Mouse (Mus musculus): ENCODE data around the gene Surf2.

Gene Surf2

DNA sequence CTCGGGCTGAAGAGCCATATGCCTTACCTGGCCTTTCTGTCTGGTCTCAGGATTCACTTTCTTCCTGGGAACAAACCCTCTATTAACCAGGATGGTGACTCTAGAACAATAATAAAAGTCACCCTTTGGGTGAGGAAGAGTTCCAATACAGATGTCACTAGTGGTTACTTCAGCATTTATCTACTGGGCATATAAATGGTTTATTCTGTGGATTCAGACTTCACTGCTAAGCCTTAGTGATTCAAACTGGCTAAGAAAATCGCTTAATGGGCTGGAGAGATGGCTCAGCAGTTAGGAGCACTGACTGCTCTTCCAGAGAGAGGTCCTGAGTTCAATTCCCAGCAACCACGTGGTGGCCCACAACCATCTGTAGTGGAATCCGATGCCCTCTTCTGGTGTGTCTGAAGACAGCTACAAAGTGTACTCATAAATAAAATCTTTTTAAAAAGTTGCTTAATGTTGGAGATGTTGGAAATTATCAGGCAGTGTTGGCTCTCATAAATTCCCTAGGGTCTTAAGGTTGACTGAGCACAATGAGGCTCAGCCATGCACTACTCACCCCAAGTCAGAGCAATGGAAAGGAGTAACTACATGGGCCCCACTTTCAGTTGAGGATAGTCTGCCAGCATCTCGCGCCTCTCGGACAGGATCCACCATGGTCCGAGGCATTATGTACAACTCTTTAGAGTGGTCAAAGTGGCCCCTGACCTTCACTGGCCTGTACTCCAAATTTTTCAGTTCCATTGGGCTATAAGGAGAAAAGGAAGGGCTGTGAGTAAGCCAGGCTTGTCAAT is 1.8 kb upstream of the Surf2 start:
- no peak for DNase-seq (ENCODE audit: low read depth)

DNA sequence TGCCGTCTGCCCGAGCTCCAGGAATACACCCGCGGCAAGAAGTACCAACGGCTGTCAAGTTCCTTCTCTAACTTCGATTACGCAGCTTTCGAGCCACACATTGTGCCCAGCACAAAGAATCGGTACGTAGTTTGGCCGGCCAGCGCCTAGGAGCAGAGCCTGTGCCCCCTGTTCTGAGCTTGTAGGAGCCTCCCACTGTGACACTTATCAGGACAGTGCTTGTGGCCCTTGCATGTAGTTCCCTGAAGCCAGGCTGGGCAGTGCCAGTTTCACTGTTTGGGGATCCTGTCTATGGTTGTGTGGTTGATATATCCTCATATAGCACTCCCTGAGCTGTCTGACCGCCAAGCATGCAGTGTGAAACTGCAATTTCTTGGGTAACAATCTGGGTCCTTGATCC is 571 bp downstream of the Surf2 start:
- no peak for DNase-seq (ENCODE audit: low read depth)

DNA sequence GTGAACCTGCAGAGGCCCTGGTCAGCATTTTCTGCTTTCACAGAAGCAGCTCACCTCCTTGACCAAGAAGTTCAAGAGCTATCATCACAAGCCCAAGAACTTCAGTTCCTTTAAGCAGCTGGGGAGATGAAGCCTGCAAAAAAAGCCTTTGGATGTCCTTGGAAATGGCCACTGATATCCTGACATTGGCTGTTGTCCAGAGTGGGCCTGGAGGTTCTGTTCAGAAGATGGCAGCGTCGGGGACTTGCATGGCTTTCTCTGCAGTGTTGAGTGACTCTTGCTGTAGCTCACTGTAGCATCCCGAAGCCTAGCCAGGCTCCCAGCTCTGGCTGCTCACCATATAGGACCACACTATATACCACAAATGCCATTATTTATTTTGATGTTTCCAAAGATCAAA is 3.5 kb downstream of the Surf2 start:
- DNase-seq (ENCODE audit: low read depth): no peak

DNA sequence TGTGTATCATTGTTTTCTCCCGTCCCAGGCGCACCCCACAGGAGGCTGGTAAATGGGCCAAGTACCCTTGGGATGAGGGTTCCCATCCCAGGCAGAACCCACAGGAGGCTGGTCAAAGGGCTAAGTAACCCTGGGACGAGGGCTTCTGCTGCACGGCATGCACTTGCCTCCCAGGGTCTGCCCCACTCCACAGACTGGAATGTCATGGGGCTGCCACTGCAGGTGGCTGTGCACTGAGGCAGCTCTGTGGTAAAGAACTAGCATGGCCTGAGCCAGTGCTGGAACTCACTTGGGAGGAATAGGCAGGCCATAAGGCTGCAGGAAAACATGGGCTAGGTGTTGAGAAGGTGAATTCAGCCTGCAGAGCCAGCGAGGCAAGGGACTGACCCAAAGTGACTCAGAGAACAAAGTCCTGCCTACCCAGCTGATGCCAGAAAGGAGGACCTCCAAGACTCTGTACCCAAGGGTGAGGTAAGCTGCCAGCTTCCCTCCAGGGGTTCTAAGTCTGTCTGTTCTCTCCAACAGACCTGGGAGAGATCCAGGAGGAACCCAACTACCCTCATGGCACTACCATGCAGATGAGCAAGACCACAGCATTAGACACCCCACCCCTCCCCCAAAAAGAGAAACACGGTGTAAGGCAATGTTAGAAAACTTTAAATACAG is 4.2 kb downstream of the Surf2 start:
- no peak for DNase-seq (ENCODE audit: low read depth)

DNA sequence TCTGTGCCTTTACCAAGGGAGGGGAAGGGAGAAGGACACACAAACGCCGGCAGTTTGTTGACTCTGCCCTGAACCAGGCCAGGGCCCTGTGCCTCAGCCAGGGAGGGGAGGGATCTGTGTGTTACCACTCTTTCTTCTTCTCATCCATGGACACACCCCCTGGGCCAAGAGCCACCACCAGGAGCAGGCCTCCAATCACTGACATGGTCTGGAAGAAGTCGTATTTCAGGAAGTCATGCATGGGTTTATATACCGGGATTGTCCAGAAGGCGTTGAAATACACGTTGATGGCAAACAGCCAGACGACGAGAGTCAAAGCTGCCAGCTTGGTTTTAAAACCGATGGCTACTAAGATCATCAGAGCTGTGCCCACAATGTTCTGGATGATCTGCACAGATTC is 5.6 kb downstream of the Surf2 start:
- peak; percentile 27 for DNase-seq (ENCODE audit: low read depth)

DNA sequence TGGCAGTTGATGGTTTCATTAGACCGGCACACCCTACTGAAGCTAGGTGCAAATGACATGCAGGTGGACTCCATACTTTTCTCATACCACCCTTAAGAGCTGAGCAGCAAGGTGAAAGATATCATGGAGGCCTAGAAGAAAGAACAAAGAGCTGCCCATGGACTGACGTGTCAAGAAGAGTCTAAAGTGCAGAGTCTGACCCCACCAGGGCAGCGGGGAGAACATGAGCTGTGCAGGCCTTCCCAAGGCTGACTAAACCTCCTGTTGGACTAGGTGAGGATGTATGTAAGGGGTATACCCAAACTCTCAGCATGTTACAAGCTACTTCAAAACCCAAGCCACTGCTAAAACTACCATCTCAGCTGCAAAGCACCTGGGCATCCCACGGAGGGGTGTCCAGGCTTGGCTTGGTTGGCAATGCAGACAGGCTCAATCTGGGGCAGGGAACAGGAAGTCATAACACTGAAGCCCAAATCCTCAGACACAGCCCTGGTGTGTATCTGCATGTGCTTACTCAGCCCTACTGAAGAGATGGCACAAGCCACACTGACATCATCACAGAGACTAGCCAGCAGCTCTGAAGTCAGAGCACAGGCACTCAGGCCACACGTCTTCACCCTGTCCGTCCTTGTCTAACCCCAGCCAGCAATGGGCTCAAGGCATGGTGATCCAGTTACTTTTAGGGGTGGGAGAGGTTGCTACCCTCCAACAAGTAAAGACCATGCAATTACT is 11.7 kb downstream of the Surf2 start:
- no peak for DNase-seq (ENCODE audit: low read depth)

DNA sequence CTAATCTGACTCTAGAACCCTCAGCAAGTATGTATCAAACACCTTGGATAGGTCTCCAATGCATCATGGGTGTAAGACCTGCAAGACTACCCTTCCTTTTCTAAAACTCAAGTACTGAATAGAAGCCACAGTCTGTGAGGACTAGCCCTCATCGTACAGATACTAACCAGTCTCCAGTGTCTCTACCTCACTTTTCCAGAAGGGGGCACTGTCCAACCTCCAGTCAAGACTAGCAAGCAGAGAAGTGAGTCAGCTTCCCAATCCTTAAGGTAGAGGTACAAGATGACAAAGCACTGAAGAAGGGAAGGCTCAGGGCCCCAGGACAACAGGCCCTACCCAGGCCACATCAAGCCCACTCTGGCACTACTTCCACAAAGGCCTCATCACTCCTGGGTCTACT is 14.2 kb downstream of the Surf2 start:
- DNase-seq (ENCODE audit: low read depth): peak; percentile 76

DNA sequence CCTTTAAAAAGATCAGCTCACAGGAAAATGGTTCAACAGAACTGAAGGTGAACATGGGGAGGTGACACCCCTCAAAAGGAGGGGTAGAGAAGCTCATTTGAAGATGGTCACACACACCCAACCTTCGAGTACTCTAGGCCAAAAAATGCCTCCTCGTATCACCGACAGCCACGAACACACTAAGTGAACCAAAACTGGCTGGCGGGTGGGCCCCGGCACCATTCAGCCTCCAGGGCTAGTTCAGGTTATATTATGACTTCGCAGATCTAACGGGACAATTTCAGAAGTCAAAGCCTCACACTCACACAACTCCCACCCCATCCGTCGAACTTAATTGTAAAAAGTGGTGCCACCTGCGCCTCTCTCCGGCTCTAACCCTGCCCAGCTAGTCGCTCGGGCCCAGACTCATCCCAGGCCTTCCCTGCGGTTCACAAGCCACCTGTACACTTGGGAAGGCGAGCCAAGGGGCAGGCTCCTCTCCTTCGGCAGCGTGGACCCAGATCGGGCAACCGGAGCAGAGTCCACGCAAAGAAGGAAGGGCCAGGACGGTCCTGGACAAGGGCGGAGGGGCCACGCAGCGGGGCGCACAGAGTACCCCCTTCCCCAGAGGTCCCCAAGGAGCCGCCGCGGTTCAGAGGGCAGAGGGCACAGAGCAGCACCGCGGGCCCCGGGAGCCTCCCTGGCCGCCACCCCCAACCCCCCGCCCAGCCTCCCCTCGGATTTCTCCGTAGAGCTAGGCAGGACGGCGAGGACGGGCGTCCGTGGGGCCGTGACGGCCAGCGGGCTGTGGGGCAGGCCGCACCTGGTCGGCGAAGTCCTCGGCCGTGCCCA is 16.5 kb downstream of the Surf2 start:
- DNase-seq (ENCODE audit: low read depth): peak; percentile 52

DNA sequence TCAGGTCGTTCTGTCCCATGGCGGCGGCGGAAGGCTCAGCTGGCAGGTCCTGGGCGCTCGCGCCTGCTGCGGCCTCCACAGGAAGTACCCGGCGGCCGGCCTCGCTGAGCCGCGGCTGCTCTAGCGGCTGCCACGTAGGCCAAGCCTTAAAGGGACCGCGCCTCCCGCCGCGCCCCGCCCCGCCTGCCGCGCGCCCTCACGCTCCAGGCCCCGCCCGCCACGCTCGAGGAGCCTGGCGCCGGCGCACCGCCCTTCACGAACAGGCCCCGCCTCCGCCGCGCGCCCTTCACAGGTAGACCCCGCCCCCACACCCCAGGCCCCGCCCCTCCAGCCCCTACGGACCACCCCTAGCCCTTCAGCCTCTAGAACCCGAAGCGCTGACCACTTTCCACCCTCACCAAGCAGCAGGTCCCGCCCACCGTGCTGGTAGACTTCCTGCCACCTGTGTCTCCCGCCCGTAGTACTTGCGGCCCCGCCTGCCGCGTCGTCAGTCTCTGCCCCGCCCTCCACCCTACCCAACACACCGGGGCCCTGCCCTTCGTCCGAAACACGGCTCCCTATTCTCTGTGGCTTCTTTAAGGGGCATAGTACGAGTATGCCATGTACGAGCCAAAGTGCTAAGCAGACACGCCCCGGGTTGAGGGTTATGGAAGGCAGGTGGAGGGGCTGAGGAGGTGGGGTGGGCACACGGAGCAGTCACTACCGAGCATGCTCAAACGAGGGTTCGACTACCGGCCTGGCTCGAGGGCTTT is 17.3 kb downstream of the Surf2 start, which contains the start of the genes Surf4 and Stkld1:
TSS of gene Surf4 (minus strand) at position 625 of the 752 bp plus-strand sequence.
TSS of gene Stkld1 (plus strand) at position 744 of the 752 bp plus-strand sequence.
- peak; percentile 98 for DNase-seq (ENCODE audit: low read depth)

DNA sequence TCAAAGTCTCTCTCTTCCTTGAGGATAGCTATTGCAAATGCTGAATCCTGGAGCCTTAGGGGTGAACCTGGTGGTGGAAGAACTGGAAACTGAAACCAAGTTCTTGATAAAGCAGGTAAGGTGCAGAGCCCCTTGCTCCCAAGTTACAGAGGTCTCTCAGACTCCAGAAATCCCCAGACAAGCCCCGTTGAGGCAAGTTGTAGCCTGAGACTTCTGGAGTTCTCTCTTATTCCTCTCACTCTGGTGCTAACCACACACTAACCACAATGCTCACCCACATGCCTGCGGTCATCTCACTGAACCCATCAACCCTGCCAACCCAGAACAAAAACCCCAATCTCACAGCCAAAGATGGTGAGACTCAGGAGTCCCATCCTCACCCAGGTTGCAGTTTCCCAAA is 19.1 kb downstream of the Surf2 start:
- DNase-seq (ENCODE audit: low read depth): no peak

DNA sequence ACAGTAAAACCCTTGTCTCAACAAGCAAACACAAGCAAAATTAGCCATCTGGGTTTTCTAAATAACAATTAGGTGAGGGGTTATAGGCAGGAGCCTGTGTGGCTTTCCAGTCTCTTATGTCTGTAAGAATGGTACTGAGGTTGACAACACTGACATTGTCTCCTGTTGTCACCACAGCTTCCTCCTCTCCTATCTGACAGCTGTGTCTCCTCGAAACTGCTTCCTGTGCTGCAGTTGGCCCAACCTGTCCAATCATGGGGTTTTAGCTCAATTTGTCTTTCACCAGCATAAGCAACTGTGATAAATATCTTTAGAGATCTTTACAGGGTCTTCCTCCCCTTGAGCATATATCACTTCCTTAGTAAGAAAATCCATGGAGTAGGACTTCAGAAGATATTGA is 20.3 kb downstream of the Surf2 start:
- DNase-seq (ENCODE audit: low read depth): no peak

DNA sequence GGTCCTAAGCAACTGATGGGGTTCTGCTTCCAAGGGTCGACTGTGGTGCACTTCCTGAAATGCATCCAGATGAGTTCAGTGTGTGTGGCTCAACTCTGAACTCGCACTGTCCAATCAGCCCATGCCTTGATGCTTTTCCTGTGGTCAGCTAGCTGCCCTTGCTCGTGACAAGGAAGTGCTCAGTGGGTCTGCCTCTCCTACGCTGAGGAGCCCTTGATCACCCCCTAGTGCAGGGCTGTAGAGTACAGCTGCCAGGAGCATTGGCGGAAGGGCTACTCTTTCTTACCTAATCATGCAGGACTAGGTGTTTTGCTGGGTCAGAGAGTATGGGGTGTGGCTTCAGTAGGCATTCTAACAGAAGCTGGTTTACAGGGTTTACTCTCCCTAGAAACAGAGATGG is 25.4 kb downstream of the Surf2 start:
- no peak for DNase-seq (ENCODE audit: low read depth)

DNA sequence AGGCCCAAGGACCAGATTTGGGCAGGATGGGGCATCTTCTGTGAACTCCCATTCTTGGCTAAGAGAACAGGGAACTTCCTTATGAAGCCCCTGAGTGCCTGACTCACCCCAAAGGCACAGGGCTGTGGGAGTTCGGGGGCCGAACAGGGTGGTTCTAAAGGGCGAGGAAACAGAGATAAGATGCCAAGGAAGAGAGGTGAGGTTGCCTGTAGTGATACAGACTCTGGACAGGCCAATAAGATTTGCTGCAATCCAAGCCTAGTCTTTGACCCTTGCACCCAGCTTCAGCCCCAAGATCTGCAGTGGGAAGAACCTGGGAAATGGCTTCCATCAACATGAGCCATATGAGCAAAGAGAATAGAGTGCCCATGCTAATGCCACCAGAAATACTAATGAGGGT is 27.1 kb downstream of the Surf2 start:
- DNase-seq (ENCODE audit: low read depth): no peak

DNA sequence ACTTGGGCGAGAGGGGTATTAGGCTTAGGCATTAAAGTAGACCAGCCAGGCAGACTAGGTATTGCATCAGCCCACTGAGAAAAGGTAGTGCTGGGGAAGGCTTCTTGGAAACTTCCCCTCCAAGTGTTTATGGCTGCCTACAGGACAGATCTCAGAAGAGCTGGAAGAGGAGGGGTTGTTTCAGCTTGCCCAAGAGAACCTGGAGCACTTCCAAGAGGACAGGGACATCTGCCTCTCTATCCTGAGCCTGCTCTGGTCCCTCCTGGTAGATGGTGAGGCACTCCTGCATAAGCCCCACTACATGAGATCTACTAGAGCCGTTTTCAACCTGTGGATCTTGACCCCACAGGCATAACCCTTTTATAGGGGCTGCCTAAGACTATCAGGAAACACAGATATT is 34.2 kb downstream of the Surf2 start:
- no peak for DNase-seq (ENCODE audit: low read depth)

DNA sequence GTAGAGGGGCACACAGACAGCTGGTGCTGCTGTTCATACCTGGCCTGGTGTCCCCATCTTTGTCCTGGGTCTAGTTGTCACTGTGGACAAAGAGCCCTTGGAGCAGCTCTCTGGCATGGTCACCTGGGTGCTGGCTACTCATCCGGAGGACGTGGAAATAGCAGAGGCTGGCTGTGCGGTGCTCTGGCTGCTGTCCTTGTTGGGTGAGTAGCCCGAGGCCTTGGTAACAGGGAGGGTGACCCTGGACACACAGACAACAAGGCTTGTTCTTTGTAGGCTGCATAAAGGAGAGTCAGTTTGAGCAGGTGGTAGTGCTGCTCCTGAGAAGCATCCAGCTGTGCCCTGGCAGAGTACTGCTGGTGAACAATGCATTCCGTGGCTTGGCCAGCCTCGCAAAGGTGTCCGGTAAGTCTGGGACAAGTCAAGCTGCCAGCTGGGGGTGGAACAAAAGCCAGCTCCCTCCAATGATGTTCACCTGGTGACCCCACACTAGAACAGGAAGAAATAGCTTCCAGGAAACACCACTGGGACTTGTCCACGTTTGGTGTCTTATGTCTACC is 35.3 kb downstream of the Surf2 start:
- no peak for DNase-seq (ENCODE audit: low read depth)

DNA sequence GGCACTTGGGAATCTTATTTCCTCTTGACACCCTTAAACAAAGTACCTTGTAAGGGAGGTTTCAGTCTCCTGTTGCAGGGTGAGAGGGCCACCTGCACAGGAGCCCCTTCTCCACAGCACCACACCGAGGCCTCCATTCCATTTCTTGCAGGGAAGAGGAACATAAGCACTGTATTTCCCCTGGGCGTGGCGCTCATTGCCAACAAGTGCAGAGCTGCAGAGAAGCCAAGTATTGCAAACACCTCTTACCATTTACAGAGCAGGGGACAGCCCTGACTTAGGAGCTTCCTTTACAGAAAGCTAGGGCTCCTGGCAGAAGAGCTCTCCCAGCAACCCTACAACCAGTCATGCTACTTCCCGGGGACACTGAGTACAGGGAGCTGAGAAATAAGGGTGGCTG is 36.0 kb downstream of the Surf2 start:
- DNase-seq (ENCODE audit: low read depth): no peak

DNA sequence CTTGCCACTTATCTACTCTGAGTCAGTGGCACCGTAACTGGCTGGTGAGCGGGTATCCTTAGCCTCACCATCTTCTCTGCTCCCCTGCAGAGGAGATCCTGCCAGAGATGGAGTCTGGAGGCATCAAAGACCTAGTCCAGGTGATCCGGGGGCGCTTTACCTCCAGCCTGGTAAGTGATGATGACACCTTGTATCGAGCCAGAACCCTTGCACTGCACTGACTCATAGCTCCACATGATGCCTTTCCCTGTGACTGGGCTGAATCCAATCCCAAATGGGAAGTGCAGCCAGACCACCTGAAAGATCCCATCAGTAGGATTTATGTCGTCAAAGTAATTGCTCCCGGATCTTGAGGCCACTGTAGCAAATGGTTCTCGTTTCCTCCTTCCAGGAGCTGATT is 36.7 kb downstream of the Surf2 start:
- no peak for DNase-seq (ENCODE audit: low read depth)

DNA sequence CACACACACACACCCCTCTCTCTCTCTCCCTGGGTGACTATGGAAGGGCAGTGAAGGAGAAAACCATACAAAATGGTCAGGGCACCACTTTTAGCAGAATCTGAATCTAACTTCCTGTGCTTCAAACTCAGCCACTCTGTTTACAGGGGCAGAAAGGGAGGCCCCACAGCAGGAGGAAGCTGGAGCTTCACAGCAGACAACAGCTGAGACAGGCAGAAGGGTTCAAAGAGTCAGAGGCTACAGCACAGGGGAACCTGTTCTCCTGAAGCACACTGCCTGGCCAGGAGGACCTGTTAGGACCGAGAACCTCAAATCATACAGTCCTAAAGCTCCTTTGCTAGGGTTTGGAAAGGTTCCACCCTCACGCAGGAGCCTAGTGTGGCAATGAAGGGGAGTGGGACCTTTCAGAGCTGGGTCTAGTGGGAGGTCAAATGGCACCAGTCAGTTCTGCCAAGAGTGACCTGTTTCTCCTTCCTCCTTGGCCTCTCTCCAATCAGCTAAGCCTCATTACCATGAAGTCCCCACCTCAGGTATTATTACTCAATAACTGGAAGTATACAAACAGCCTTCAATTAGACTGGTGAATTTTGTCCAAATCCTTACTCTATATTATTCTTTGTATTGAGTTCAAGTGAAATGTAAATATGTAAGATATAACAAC is 38.7 kb downstream of the Surf2 start:
- DNase-seq (ENCODE audit: low read depth): no peak

DNA sequence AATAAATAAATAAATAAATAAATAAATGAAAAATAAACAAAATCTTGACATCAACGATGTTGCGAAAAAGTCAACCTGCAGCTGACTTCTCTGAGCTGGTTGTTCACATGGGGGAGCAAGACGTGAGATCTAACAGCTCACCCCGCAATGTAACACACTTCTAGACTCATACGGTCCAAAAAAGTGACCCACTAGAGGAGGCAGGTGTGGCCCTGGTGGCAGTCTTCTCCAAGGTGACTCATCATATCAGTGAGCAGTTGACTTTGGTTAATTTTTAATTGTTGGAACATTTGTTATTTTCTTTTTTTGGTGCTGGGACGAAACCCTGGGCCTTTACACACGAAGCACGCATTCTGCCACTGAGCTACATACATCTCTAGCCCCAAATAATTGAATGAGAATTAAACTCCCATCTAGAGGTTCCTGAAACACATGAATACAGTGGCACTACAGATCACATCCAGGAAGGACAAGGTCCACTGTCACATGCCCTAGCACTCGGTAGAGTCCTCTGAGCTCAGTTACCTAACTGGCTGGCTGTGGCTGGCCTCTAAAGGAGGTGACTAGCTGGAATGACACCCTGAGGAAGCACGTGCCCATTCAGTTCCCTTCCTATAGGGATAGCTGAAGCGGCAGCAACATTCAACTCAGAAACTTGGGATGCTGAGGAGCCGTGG is 40.8 kb downstream of the Surf2 start:
- DNase-seq (ENCODE audit: low read depth): no peak

DNA sequence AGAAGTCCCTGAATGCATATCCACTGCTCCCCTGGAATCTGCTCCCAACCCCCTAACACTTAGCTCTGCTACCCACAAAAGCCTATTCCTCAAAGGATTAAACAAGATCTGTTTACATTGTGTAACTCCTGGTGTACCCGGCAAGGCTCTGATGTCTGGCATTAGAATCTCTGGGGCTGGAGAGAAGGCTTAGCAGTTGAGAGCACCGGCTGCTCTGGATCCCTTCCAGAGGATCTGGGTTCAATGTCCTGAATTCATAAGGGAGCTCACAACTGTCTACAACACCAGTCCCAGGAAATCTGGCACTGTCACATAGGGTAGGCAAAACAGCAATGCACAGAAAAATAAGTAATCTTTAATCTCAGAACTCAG is 41.3 kb downstream of the Surf2 start:
- no peak for DNase-seq (ENCODE audit: low read depth)

Data from NIH3T3 (cell line).